Mouse (Mus musculus) CD4-positive, CD25-positive, alpha-beta regulatory T cell, adult 2 months (primary cell): ENCODE measurements around the gene 2010315B03Rik.
A peak's percentile ranks its signal among the peaks of the same experiment; 100 is the strongest.

Source experiments
- DNase-seq: peaks from one replicate; pipeline ENCODE4 v3.0.0-alpha.2; 2012; ENCODE audit warnings: low read depth, low spot score

The 2010315B03Rik gene

DNA sequence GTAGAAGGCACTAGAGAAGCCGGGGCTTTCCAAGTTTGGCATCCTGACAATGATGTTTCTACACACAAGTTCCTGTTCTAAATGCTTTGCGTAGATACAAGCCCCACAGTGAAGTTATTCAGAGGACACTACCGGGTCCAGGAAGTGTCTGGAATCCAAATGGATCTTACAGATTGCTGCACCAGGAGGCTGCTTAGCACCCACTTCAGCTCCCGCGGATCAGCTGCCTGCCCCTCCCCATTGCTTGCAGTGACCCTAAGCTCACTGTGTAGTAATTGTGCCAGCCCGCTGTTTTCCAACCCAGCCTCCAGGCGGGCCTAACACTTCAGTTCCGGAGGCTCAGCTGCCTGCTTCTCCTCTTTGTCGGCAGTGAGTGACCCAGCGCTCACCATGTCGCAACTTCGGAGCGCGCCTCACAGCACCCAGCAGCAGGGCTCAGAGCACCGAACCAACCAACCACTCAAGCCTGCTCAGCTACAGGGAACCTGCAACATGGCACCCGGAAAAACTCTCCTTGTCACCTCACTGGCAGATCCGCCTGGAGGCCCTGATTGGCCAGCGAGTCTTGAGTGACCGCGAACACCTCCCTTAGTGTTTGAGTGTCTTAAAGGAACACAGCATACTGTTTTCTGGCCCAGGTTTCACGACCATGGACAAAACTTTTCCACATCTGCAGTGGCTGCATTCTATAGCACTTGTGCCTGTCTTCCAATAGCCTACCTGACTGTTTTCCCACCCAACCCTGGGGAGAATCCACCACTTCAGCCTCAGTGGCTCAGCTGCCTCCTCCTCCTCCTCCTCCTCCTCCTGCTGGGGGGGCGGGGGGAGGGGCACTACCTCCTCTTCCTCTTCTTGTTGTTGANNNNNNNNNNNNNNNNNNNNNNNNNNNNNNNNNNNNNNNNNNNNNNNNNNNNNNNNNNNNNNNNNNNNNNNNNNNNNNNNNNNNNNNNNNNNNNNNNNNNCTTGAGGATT lies at the start of gene 2010315B03Rik:
Gene 2010315B03Rik (minus strand): TSS at position 526 of the 972 bp plus-strand sequence.
- DNase-seq, result peak; percentile 91

DNA sequence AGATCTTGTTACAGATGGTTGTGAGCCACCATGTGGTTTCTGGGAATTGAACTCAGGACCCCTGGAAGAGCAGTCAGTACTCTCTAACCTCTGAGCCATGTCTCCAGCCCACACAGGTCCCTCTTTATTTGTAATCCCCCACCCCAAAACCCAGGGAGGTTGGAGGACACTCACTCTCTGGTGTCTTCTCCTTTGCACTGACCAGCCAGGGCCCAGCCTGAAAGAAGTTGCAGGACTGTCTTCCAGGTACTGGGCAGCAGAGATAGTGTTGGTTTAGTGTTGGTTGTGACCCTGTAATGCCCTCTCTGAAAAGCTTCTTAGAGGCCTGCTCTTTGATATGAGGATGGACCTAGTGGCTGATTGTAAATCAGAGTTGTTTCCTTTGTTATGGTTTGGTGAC lies 994 bp downstream of the 2010315B03Rik start:
- no peak for DNase-seq

DNA sequence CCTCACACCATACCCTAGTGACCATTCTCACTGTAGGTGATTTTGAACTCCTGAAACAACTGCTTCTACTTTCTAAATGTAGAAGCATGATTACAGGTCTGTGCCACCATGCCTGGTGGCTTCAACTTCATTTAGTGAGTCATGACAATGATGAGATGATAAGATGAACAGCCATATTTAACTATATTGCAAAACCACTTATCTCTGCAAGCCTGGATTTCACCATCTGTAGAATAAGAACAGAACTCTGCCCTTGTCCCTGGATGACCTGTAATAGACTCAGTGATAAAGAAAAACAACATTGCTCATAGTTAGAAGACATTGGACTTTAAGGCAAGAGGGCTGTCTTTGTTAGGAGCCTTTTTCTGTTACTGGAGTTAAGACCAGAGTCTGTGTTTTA lies 24.2 kb downstream of the 2010315B03Rik start:
- DNase-seq, result no peak

DNA sequence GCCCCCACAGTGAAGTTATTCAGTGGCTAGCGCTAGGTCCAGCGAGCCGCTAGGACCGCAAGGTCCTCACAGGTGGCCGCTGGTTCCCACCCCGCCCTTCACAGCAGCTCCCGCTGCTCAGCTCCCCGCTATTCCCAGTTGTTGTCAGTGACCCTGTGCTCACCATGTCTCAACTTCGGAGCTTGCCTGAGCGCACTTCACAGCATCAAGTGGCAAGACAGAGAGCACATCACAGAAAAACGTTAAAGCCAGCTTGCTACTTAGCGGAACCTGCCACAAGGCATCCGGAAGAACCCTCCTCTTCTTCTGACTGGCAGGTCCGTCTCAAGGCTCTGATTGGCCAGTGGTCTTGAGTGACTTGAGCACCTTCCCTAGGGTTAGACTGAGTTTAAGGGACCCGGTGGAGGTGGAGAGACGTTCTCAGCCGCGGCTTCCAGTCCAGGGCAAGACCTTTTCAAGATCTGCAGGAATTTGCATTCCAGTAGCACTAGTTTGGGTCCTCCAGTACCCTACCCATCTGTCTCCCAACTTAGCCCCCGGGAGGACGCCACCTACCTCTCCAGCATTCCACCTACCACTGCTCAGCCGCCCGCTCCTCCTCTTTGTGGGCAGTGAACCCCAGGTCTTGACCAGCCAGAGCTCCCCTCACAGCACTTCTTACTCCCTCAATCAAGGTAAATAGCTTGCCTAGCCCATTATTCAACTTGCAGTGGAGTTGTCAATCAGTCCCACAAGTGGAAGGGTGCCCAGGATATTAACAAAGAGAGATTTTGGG lies 30.4 kb downstream of the 2010315B03Rik start:
- peak; percentile 93 for DNase-seq

DNA sequence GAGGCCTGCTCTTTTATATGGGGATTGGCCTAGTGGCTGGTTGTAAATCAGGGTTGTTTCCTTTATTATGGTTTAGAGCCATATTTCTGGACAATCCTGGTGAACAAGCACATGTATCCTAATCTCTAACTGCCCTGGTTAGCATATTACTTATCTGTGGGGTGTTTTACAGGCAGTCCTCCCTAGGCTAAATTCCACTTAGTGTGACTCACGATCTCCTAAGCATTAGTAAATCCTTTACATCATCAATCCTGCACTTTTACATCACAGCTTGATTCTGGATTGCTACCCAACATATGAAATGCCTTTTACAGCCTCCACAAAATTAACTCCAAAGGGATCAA lies 31.1 kb downstream of the 2010315B03Rik start:
- peak; percentile 45 for DNase-seq

DNA sequence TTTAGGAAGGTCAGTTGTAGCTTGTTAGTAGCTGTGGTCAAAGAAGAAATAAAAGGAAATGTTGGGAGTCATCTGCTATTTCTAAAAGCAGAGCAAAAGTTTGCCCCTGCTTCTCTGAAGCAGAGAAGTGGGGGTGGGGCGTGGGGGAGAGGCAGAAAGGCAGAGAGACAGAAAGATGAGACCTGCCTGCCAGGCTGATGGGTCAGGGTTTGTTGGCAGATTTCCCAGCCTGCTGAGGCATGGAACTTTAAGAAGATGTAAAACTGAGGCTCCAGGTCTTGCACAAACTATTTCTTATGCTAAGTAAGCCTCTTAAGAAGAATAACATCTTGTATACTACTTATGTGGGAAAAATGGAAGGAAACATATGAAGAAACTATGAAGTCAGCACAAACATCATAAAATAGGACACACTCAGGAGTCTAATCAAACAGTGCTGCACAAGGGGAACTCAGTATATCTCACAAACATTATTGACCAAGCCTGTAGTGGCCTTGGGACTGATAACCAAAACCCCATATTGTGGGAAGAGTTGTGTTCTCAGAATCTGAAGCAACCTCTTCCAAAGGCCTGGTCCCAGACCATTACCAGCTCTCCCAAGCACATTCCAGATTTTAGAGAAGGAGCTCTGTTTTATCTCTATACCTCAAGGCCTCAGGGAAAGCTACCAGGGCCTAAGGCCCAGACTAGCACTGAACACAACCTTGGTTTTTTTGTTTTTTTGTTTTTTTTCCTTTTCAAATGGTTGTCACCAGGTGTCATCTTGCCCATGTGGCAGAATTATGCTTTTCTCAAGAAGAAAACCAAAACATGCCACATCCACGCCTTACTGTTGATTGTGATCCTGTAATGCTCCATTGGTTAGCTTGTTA lies 31.7 kb downstream of the 2010315B03Rik start:
- DNase-seq, result peak; percentile 34

DNA sequence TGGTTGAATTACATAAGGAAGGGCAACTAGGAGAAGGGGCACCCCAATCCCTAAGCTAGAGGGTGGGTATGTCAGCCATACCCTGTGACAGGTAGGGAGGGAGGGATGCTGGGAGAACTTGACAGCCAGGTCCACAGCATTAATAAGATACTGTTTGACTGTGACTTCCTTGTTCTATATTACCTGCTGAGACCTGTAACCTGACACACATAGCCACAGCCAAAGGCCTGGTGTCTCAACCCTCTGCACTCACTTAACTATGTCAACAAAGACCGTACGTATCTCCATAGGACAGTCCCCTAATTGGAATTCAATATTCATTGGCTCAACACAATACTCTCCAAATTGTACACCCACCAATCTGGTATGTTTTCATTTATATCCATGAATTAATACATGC lies 33.2 kb downstream of the 2010315B03Rik start:
- DNase-seq, result no peak

DNA sequence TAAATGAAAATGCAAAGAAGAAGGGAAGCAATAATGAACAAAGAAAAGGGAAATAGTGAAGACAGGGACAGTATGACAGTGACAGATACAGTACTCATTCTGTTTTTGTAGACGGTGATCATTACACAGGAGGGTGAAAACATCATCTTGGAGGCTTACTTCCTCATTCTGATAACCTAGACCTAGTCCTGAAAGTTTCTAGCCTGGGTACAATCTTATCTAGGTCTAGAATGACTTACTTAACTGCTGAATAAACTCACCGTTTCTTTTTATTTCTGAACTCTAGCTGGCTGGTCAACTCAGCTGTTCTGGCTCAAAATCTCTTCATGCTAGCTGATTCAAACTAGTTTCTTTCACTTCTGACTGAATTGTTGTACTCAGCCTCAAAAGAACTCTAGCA lies 37.4 kb downstream of the 2010315B03Rik start:
- no peak for DNase-seq

DNA sequence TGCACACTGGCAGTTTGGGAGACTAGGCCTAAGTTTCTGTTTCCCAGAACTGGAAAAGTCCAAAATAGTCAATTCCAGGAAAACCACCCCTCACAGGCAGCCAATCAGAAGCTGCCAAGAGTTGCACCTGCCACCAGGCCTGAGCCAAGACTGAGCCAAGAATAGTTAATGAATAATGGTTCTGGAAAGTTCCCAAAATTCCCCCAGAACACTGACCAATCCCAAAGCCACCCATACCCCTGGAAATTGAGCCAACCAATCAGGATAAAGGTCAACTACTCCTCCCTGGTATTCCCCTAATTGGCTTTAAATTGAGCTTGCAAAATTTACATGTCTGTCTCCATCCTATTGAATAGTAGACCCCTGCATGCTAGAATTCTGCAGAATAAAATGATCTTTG lies 39.3 kb downstream of the 2010315B03Rik start:
- no peak for DNase-seq

DNA sequence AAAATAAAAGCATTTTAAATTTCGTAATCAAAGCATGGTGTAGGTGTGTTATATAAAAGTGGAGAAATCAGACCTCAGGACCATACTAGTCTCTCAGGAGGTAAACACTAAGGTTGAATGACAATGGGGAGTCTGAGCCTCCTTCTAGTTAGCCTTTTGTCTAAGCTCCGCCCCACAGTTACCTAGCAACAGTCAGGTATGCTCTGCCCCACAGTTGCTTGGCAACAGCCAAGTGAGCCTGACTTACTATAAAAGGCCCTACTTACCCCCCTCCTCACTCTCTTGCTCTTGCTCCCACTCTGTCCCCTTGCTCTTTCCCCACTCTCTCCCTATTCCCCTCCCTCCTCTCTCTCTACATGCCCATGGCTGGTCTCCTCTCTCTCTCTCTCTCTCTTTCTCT lies 44.6 kb downstream of the 2010315B03Rik start:
- DNase-seq, result no peak

DNA sequence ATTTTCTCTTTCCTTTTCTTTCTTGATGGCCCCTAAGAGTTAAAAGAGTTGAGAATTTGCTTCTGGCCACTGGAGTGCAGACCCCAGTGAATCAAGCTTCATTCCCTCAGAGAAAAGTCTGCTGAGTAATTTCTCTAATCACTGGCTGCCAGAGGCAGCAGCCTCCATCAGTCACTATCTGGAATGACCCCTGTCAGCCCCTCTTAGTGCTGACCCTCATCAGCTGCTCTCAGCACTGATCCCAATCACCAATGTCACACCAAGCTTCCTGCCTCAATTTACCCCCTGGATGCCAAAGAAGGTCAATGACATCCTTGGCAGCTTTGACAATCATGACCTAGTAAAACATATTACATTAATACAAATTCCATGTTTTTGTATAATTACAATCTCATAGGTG lies 45.0 kb downstream of the 2010315B03Rik start:
- DNase-seq, result no peak

DNA sequence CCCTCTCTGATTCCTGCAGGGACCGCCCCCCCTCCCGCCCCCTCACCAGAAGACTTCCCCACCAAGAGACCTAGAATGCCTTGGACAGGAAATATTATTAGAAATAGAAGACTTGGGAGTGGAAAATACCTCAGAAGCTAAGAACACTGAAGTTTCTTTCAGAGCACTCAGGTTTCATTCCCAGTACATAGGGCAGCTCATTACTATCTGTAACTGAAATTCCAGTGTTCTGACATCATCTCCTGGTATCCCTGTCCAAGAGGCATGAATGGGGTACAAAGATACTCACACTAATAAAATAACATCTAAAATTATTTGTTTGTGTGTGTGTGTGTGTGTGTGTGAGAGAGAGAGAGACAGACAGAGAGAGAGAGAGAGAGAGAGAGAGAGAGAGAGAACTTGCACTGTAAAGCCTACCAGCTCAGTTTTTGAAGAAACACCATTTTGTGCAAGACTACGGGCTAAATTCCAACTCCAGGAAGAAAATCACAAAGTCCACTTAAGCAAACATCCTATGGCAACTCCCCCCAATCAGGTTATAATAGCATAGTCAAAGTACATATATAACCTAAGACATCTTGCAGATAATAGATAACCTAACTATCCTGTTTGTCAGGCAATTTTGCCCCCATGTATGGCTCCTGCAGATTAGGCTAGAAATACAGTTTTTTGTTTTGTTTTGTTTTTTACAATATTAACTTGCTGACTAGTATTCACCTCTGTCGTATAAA lies 49.3 kb downstream of the 2010315B03Rik start:
- no peak for DNase-seq

DNA sequence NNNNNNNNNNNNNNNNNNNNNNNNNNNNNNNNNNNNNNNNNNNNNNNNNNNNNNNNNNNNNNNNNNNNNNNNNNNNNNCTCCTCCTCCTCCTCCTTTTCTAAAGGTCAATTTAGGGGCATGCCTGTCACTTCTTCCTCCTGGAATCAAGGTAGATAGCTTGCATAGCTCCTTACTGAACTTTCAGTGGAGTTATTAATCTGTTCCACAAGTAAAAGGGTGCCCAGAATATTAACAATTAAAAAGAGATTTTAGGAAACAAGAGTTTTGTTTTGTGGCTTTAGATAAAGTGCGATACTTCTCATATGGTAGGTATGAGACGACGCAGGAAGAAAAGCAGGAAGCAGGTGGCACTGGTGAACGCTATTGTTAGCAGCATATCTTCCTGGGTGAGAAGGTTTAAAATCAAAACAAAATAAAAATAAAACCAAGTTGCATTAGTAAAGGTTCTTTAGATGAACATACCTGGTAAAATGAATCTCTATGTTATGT lies 54.4 kb downstream of the 2010315B03Rik start:
- DNase-seq, result peak; percentile 23

DNA sequence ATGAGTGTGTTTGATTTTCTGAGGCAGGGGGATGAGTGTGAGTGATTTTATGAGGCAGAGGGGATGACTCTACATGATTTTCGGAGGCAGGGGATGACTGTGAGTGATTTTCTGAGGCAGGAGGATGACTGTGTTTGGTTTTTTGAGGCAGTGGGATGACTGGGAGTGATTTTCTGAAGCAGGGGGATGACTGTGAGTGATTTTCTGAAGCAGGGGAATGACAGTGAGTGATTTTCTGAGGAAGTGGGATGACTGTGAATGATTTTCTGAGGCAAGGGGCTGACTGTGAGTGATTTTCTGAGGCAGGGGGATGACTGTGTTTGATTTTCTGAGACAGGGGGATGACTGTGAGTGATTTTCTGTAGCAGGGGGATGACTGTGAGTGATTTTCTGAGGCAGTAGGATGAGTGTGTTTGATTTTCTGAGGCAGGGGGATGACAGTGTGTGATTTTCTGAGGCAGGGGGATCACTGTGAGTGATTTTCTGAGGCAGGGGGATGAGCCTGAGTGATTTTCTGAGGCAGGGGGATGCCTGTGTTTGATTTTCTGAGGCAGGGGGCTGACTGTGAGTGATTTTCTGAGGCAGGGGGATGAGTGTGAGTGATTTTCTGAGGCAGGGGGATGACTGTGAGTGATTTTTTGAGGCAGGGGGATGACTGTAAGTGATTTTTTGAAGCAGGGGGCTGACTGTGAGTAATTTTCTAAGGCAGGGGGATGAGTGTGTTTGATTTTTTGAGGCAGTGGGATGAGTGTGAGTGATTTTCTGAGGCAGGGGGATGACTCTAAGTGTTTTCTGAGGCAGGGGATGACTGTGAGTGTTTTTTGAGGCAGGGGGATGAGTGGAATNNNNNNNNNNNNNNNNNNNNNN lies 55.1 kb downstream of the 2010315B03Rik start:
- peak; percentile 77 for DNase-seq

DNA sequence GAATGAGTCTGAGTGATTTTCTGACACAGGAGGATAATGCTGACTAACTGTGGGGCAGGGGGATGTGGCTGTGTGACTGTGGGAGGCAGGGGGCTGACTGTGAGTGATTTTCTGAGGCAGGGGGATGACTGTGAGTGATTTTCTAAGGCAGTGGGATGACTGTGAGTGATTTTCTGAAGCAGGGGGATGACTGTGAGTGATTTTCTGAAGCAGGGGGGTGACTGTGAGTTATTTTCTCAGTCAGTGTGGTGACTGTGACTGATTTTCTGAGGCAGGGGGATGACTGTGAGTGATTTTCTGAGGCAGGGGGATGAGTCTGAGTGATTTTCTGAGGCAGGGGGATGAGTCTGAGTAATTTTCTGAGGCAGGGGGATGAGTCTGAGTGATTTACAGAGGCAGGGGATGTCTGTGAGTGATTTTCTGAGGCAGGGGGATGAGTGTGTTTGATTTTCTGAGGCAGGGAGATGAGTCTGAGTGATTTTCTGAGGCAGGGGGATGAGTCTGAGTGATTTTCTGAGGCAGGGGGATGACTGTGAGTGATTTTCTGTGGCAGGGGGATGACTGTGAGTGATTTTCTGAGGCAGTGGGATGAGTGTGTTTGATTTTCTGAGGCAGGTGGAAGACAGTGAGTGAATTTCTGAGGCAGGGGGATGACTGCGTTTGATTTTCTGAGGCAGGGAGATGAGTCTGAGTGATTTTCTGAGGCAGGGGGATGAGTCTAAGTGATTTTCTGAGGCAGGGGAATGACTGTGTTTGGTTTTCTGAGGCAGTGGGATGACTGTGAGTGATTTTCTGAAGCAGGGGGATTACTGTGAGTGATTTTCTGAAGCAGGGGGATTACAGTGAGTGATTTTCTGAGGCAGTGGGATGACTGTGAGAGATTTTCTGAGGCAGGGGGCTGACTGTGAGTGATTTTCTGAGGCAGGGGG lies 56.0 kb downstream of the 2010315B03Rik start:
- DNase-seq, result peak; percentile 54

DNA sequence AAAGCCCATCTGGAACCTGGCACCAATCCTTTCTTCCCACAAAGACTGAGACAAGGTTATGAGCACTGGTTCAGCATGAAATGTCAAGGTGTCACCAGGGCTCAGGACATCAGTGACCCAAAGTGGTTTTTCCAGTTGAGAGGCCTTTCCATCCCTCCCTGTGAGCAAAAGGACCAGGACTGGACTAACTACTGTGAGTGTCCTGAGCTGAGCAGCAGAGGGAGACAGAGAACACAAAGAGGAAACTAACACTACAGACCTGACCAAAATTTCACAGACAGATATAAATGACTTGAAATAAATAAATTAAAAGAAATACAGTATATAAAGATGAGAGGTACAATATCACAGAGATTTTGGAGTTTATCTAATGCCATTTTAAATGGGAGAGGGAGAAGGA lies 61.1 kb downstream of the 2010315B03Rik start:
- no peak for DNase-seq
